Mouse (Mus musculus) thymus, postnatal 25 days (tissue): ENCODE results near the gene Acsl1.
A peak's percentile ranks its signal among the peaks of the same experiment; 100 is the strongest.

Source experiments
- DNase-seq: peaks from one replicate; pipeline ENCODE4 v3.0.0; 2022

Acsl1 gene

DNA sequence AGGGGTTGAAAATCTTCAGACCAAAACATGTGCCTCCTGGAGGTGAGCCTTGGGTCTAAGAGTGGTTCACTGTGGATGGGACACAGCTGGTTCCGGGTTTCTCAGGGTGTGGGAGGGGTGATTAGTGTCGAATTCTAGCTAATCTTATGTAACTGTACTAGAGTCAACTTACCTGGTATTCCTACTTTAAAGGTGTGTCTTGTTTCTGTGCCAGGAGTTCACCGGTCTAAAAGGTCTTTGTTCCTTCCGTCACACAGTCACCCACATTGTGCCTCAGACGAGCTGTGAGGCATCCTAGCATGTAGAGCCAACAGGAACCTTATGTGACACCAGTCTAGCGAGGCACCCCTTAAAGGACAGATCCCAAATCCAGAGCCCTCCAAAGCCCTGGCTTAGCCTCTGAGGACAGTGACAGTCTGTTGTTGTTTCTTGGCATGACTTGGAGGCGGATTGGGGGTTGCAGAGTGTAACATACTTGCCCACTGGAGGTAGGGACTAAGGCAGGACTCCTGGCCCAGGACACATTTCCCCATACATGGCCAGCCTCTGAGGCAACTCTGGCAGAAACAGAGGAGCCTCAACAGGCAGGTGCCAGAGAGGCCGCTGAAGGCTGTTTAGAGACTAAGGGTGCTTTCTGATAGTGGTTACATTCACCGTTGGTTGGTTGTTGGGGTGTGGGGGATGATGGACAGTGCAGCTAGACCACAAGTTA is 7.1 kb downstream of the Acsl1 start:
- no peak for DNase-seq

- DNase-seq: no peak
Observed at GRCm38 (mm10) chr8:46478783-46479182, 7.9 kb downstream of the Acsl1 start.

GRCm38 (mm10) chr8:46479794-46480532 is 9.1 kb downstream of the Acsl1 start:
- DNase-seq: no peak

GRCm38 (mm10) chr8:46480533-46480900 is 9.7 kb downstream of the Acsl1 start:
- no peak for DNase-seq

DNA sequence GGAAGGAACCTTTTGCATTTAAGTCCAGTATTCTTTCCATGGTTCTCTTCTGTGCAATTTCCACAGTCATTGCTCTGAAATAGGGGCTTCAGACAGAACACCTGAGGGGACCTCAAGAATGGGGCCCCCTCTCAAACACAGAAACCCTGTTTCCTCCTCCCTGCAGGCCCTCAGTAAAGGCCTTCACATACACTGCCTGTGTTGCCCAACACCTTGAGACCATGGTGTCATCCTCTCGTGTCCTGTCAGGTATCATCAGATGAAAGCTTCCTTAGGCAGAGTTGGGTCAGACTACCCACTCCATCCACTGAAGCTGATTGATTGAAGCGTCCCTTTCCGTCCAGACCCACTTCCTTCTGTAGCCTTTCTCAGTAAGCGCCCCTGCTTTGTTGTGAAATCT is 11.9 kb downstream of the Acsl1 start:
- no peak for DNase-seq

DNA sequence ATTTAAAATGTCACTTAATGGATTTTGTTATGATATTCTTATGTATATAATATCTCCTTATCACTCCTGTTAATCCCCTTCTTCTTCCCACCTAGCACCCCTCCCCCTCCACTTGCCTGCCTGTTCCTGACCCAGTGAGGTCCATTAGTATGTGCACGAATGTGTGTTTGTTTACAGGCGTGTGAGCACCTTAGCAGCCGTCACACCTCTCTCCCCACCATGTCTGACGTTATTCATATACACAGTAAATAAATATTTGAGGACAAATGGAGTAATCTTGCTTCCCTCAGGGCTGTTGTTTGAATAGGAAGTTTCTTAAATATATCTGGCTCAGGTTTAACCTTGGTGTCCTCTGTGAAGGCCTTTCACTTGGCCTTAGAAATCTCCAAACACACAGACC is 12.4 kb downstream of the Acsl1 start:
- DNase-seq: no peak

GRCm38 (mm10) chr8:46484077-46484476 is 13.2 kb downstream of the Acsl1 start:
- no peak for DNase-seq

DNA sequence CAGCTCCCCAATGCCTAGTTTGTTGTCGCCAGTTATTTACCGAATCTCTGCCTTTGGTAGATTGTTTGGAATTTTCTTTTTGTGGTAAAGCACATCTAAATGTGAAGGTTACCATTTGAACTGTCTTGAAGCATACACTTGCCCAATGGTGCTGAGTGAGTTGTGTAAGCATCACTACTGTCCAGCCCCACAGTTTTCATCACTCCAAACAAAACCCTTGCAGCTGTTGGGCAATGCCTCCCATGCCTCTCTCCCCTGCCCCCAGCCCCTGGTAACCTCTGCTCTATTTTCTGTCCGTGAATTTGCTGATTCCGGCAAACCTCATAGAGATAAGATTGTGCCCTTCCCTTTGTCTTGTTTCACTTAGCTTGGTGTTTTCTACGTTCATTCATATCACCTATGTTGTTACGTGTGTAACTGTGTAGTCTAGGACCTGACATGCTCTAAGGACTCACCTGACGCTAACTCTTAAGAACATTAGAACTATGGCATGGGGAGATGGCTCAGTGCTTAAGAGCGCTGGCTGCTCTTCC is 14.2 kb downstream of the Acsl1 start:
- DNase-seq: no peak

DNA sequence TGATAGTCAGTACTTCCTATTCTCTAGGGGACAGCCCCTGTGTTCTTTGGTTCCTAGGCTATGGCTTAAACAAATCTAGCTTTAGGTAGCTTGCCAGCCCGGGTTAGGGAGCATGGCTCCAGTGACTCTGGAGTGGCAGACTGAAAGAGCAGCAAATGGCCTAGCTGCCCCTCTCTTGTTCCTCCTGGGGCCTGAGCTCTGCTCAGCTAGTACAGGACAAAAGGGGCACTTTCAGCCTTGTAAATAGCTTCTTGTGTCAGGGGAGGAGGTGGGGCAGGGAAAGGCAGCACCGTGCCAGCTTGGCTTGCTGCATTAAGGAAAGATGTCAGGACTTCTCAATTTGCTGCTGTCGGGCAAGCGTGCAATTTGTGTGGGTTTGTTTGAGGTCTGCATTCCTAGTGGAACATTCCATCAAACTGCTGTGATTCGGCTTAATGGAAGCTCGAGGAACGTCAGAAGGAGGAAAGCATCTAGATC is 17.3 kb downstream of the Acsl1 start:
- DNase-seq: no peak

DNA sequence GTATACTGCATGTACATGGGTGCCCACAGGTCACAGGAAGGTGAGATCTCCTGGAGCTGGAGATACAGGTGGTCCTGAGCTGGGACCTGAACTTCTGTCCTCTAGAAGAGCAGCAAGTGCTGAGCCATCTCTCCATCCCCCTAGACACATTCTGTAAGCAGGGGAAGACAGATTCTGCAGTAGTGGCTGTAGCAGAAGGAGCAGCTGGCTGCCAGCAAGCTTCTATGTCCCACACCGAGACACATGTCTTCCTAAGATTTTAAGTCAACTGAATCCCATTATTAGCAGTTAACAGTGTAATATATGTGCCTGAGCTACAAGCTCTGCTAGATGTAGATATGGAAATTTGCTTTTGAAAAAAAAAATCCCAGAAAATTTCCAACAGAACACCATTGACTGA is 18.4 kb downstream of the Acsl1 start:
- DNase-seq: no peak

DNA sequence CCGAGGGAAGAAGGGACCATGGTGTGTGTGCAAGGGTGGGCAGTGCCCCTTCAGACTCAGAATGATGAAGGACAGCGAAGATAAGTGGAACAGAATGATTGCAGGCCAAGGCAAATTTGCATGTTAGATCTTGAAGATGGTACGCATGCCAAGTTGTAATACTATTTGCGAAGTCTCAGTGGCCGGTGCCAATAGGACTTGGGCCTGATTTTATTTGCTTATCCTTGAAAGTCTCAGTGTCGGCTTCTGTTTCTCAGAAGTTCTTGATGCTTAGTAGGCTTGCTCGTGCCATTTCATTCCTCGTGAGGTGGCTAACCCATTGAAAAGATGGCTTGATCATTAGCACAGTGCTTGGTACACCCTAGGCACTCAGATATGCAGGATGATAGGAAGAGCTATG is 19.4 kb downstream of the Acsl1 start:
- no peak for DNase-seq

- no peak for DNase-seq
Observed at GRCm38 (mm10) chr8:46490821-46491220, 20.0 kb downstream of the Acsl1 start.

- DNase-seq: no peak
Observed at GRCm38 (mm10) chr8:46493495-46494170, 22.8 kb downstream of the Acsl1 start.

GRCm38 (mm10) chr8:46496852-46497251 is 26.0 kb downstream of the Acsl1 start:
- DNase-seq: no peak

DNA sequence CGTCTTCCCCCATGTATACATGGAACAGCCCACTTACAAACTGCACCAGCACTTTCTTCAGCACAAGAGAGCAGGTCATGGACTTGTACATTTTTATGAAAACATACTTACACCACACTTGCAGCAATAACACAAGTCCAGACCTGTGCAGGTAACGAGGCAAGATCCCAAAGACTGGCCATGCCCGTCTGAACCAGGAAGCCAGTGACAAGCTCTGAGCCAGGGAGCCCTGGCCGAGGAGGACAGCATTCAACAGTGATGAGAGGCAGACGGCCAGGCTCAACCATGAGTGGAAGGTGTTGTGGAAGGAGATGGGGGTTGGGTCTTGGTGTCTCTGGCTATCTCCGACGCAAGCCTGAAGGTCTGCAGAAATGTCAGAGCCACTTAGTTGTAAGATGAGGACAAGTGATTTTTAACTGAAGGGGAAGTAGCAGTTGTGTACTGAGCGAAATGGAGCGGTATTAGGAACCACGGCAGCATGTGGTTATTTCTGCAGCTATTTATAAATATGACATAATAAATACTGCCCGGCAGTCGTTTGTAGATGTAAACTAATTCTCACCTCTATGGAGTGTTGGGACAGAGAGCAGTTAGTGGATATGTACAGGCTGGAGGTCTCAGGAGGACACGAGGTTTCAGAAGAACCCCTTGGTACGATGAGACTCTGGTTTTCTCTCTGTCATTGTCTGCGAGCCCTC is 26.6 kb downstream of the Acsl1 start:
- no peak for DNase-seq

DNA sequence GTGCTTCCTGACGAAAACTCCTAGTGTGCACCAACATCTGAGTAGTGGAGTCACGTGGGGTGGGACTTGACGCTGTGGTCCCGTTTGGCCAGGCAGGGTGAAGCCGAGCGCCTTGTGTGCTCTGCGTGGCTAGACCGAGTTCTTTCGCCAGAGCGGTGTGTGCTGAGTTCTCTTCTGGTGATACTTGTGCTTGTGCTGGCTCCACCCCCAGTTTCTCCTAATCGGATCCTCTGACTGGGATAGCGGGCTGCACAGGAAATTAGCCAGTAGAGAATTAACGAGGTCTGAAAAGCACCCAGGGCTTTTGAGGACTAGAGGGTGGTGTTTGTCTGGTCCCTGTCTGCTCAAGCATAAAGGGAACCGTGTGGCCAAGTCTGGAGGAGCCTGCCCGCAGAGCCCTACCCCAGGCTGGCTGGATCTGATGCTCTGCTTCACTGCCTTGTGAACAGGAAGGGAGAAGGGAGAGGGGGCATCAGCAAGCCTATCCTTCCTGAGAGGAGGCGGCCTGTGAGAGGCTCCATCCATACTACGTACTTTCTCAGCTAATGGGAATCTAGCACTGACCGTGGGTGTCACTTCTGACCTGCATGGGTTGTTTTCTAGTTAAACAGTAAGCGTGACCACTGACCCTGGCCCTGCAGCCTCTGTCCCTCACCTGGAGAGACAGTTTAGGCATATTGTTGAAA is 28.7 kb downstream of the Acsl1 start:
- DNase-seq: no peak

DNA sequence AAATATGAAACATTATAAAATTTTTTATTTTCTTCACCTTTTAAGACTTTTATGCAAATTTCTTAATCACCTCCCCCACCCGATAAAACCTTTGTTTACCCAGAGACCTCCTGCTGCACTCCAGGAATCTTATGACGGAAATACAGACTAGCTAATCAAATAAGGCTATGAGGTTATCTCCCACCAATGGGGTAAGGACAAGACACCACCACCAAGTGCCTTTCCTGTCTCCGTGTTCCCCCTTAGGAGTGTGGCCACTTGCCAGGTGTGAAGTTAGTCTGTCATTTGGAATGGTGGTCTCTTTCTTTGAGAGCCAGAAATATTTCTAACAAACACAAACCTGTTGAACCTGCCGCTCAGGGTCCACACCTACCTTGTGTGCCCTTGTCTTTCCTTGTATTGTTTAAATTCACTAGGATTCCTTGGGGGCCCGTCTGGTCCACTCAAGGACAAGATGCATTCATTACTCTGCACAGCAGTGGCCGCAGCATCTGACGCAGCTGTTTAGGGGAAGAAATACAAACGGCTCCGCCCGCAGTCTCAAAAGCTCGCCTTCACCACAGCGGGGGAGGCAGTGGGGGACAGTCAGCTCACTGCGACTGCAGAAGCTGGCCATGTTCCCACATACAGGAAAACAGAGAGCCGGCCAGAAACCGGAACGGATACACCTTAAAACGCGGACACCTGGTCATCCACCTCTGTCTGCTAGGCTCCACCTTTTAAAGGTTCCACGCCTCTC is 31.7 kb downstream of the Acsl1 start:
- no peak for DNase-seq

DNA sequence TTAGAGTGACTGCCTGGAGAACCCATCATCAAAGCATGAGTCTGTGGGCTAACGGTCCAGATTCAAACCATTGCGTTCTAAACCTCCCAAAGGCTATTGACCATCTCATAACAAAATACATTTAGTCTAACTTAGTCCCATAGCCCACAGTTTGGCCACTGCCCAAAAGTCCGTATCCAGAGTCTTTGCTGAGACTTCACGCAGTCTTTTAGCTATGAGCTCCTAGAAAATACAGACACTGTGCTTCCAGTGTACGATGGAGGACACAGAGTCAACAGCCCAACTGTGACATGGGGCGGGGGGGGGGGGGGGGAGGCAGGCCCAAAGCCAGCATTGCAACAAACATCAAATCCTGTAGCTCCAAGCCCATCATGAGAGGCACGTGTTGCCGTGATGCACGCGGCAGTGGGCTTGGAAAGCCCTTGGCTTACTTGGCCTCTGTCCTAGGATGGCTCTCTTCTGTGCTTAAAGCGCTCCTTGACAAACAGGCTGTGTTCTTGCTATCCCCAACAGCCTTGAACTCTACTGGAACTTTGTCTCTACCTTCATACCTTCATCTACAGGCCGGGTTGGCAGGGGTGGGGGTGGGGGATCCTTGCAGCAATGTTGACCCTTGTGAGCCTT is 32.3 kb downstream of the Acsl1 start:
- DNase-seq: no peak

DNA sequence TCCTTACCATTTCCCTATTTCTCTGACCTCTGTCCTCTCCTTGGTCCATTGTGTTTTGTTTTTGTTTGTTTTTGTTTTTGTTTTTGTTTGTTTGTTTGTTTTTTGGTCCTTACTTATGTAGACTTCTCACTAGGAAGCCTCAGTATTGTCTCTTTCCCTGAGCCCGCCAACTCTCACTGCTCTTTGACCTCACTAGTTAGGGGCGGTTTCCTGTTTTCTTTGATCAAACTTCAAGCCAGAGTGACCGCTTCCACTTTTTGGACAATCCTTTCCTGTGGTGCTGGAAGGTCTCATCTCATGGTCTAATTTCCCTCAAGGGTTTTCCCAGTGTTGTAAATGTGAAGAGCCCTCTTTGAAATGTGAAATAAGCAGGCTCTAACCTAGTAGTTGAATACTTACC is 33.4 kb downstream of the Acsl1 start:
- no peak for DNase-seq

DNA sequence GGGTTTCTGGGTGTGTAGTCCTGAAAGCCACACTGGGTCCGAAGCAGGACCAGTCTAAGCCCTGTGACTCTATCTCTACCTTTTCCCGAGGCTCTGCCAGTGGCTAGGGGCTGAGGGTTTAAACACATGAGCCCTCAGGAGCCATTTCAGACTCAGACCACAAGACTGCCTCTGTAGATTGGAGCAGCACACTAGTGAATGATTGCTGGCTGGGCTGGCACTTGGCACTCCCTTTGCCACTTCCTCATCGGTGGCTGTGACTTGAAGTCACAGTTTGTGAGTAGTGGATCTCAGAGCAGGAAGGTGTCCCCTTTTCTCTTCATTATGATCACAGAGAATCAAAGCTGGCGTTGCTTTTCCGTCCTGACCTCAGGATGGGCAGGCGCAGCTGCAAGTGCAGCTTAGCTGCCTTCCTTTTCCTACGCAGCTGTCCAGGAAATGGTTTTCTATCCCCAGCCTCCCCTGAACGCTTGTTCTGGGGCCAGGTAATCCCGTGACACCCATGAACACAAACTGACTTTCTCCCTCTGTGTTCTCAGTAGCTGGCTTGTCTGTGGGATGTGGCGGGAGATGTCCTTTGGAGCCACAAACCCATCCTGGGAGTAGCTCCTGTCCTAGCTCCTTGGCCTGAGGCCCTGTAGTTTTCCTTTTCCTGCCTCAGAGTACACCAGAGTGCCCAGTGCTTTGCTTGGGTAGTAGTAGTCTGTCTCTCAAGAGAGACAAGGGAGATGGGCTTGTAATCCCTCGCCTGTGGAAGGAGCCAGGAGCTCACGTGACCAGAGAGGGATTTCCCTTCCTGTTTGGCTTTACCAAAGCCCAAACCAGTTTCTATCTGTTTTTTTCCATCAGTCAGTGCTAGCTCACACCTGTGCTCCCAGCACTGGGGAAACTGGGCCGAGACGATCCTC is 37.9 kb downstream of the Acsl1 start:
- DNase-seq: peak; percentile 40
